Mouse (Mus musculus) embryonic fibroblast, embryonic 13.5 days (primary cell): Measurements from ENCODE around the gene Ak5.

Source experiments
- CTCF ChIP-seq: IDR thresholded peaks from 2 replicates; pipeline ENCODE4 v1.5.1; 2011; ENCODE audit warnings: mild to moderate bottlenecking, control low read depth, low read length, moderate library complexity, borderline replicate concordance; ENCODE audit not compliant: insufficient read depth
- POLR2A ChIP-seq: IDR thresholded peaks from 2 replicates; pipeline ENCODE4 v1.6.1; 2011; ENCODE audit warnings: low read depth, mild to moderate bottlenecking, control low read depth, low read length, moderate library complexity

DNA sequence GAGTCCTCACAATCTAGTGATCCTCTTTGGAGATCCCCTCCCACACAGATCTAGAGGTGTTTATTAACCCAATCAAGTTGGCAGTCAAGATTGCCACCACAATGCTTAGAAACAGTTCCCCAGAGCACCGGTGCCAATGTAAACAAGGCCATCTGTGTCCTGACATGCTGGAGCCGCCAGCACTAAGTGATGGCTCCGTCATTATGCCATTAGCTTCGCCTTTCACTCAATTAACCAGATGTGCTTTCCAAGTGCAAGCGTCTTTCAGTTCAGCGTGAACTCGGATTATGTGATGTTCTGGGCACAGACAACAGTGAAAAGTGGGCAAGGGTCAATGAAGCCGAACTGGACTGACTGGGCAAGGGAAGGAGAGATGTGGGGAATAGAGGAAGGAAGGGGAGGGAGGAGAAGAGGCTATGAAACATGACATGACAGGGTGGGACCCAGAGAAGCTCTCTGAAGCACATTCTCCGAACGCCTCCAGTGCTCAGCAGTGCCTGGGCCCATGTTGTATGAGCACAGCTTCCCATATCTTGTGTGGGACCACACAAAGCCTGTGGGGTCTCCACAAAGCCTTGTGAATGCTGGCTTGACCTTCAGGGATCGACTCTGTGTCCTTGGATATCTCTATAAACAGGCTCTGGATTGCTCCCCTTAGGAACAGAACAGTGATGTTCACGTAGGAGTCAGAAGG lies 173.3 kb downstream of the Ak5 start:
- no peak for TF ChIP-seq CTCF
- no peak for TF ChIP-seq POLR2A
